Mouse (Mus musculus): Measurements from ENCODE around the gene Camsap3. TPM values are rescaled to one million over a fixed set of nuclear protein-coding genes. Genes with fewer than 3 reads are reported as not detected.

Camsap3 gene
- total RNA-seq, 2 experiments from 2014 or later, result 1.1 to 1.9 TPM

DNA sequence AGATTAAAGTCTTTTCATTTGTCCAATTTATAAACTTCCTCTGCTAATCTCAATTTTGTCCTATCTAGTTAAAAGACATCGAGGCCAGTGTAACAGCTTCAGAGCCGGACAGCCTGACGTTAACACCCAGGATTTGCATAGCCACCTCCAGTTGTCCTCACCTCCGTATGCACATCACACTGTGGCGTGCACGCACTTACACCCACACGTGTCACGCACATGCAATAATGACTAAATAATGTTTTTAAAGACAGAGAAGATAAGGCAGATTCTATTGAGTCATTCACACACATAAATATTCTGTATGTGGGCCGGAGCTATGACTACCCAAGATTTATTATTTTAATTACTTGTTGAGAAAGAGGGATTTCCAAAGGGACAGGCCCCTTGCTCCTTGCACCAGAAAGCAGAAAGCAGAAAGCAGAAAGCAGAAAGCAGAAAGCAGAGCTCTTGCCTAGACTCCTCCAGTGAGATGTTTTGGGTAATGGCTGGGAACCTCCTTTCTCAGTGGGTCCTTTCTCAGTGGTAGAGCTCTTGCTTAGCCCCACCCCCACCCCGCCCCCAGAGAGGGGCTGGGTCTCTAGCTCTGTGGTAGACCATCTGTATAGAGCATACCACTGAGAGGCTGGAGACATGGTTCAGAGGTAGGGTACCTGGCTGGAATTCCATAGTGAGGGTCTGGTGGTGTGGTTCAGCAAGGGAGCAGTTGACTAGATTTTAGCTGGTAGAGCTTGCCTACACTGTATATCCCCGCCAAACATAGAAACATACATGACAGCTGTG, 67.8 kb downstream of the Camsap3 start:
- intact Hi-C loops (cut with DNase I), result no loop called here
- no peak for DNase-seq

- intact Hi-C loops (cut with DNase I), result no loop called here
- no peak for DNase-seq
Observed at GRCm38 (mm10) chr8:3655526-3655925, 68.4 kb downstream of the Camsap3 start, which contains the start of gene Retn. Gene Retn (plus strand): TSS chr8:3655770.

- no peak for DNase-seq
- intact Hi-C loops (cut with DNase I), result no loop called here
Observed at GRCm38 (mm10) chr8:3656725-3657381, 69.8 kb downstream of the Camsap3 start.

Other genes starting within 250 kb of the Camsap3 start
- gene A430078G23Rik, start 233.9 kb upstream of the Camsap3 start, total RNA-seq (2021), result under 1 TPM; 0.27 to 0.29 TPM
- 10 to 100 TPM; 19.6 to 22.7 TPM for gene Arhgef18, start 194.3 kb upstream of the Camsap3 start, total RNA-seq (2021)
- gene Pex11g, start 119.6 kb upstream of the Camsap3 start, total RNA-seq (2021), result 1 to 10 TPM; 4.4 to 5.5 TPM
- gene Tex45, start 116.4 kb upstream of the Camsap3 start, total RNA-seq (2021), result under 1 TPM in 1 of 2 experiments, not detected in 1; 0.17 TPM
- 10 to 100 TPM; 25.7 to 27.2 TPM for gene Zfp358, start 94.2 kb upstream of the Camsap3 start, total RNA-seq (2021)
- 10 to 100 TPM; 27.1 to 28.3 TPM for gene Mcoln1, start 86.8 kb upstream of the Camsap3 start, total RNA-seq (2021)
- gene Pnpla6, start 71.9 kb upstream of the Camsap3 start, total RNA-seq (2021), result 10 to 100 TPM; 12.9 to 13.8 TPM
- under 1 TPM; 0.30 to 0.91 TPM for gene C330021F23Rik, start 19.3 kb upstream of the Camsap3 start, total RNA-seq (2021)
- gene Xab2, start 34.0 kb downstream of the Camsap3 start, total RNA-seq (2021), result 10 to 100 TPM; 18.8 to 21.5 TPM
- 10 to 100 TPM; 69.8 to 76.2 TPM for gene Pet100, start 34.3 kb downstream of the Camsap3 start, total RNA-seq (2021)
- not detected for gene Pcp2, start 38.3 kb downstream of the Camsap3 start, total RNA-seq (2021)
- gene Stxbp2, start 43.7 kb downstream of the Camsap3 start, total RNA-seq (2021), result 10 to 100 TPM; 13.9 to 14.0 TPM
- under 1 TPM; 0.31 to 0.40 TPM for gene Retn, start 68.5 kb downstream of the Camsap3 start, total RNA-seq (2021)
- gene Mcemp1, start 78.5 kb downstream of the Camsap3 start, total RNA-seq (2021), result under 1 TPM; 0.17 to 0.40 TPM
- 1 to 10 TPM; 1.3 to 1.6 TPM for gene Fcor, start 85.1 kb downstream of the Camsap3 start, total RNA-seq (2021)
- 10 to 100 TPM; 19.4 to 20.2 TPM for gene Trappc5, start 89.0 kb downstream of the Camsap3 start, total RNA-seq (2021)
- under 1 TPM; 0.24 to 0.50 TPM for gene Fcer2a, start 106.9 kb downstream of the Camsap3 start, total RNA-seq (2021)
- under 1 TPM; 0.67 to 0.89 TPM for gene Clec4g, start 133.4 kb downstream of the Camsap3 start, total RNA-seq (2021)
- not detected for gene Cd209a, start 161.7 kb downstream of the Camsap3 start, total RNA-seq (2021)